Mouse (Mus musculus): ENCODE results near the gene Iqgap2. TPM values are rescaled to one million over a fixed set of nuclear protein-coding genes. Genes with fewer than 3 reads are reported as not detected.

Iqgap2 gene
- polyA plus RNA-seq, 1 experiment: 2.4 TPM

- 53% methylated on average over 7 of the region's 7 CpGs for WGBS
- Histone ChIP-seq H3K4me3 (replicated peaks; ENCODE audit: extremely low read depth, low read depth, low read length) (no peak overlapping the region), H3K4me1 (ENCODE audit: control insufficient read depth, insufficient read depth, low read length) (no peaks in the 10 kb centered on the region)
- DNase-seq: no peak
- TF ChIP-seq POLR2A (IDR thresholded peaks at IDR 0.05; ENCODE audit: borderline replicate concordance, extremely low read depth, low read depth, low read length) (no peak), CTCF (IDR thresholded peaks at IDR 0.05; ENCODE audit: insufficient read depth, low read length) (no peak)
Observed at GRCm38 (mm10) chr13:95659432-95659831, 232.3 kb downstream of the Iqgap2 start.

DNA sequence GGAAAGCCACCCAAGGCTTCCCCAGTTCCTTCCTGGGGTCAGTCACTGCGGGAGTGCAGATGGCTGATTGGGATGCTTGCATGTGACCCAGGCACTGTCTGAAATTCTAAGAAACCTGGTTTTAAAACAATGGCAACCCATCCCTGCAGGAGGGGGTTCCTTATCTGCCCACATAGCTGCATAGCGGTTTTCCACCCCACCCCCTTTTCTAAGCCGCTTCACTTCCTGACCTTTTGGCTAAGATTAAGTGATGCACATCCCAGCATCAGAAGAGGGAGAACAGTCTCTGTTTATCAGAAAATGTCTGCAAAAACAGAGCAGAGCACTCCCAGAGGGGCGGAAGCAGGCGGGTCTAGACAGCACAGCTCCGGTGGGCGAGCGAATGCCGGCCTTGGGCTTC, 234.6 kb downstream of the Iqgap2 start:
- no peak for DNase-seq
- TF ChIP-seq POLR2A (IDR thresholded peaks at IDR 0.05; ENCODE audit: borderline replicate concordance, extremely low read depth, low read depth, low read length) (no peak), CTCF (IDR thresholded peaks at IDR 0.05; ENCODE audit: insufficient read depth, low read length) (no peak)
- Histone ChIP-seq H3K4me3 (replicated peaks; ENCODE audit: extremely low read depth, low read depth, low read length) (no peak overlapping the region), H3K4me1 (ENCODE audit: control insufficient read depth, insufficient read depth, low read length) (no peaks in the 10 kb centered on the region)
- 60% methylated on average over 9 of the region's 9 CpGs for WGBS

DNA sequence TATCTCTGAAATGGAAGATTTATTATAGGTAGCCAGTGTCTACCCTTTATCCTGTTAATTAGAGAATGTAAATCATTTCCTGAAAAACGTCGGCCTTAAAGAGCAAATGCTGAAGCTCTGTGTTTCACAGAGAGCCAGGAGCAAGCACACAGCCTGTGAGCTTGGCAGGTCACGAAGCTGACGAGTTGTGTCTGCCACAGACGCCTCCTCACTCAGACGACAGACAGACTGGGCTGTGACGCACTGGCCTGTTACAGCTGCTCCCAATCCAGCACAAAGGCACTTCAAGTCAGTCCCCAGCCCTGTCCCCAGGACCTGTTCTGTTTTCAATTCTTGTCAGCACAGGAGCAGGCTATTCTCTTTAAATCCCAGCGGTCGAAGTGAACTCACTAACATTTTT, 236.4 kb downstream of the Iqgap2 start:
- no peak overlapping the region for H3K4me3 ChIP-seq (replicated peaks; ENCODE audit: extremely low read depth, low read depth, low read length)
- TF ChIP-seq POLR2A (IDR thresholded peaks at IDR 0.05; ENCODE audit: borderline replicate concordance, extremely low read depth, low read depth, low read length): peak; percentile 17; the same call in 1 of the 2 replicates
- no peak for TF ChIP-seq CTCF (IDR thresholded peaks at IDR 0.05; ENCODE audit: insufficient read depth, low read length)
- 46% methylated on average over 9 of the region's 9 CpGs for WGBS
- no peak for DNase-seq
- H3K4me1 ChIP-seq (ENCODE audit: control insufficient read depth, insufficient read depth, low read length): no peaks in the 10 kb centered on the region

GRCm38 (mm10) chr13:95653696-95654095, 238.0 kb downstream of the Iqgap2 start:
- TF ChIP-seq CTCF (IDR thresholded peaks at IDR 0.05; ENCODE audit: insufficient read depth, low read length) (no peak), POLR2A (IDR thresholded peaks at IDR 0.05; ENCODE audit: borderline replicate concordance, extremely low read depth, low read depth, low read length) (no peak)

DNA sequence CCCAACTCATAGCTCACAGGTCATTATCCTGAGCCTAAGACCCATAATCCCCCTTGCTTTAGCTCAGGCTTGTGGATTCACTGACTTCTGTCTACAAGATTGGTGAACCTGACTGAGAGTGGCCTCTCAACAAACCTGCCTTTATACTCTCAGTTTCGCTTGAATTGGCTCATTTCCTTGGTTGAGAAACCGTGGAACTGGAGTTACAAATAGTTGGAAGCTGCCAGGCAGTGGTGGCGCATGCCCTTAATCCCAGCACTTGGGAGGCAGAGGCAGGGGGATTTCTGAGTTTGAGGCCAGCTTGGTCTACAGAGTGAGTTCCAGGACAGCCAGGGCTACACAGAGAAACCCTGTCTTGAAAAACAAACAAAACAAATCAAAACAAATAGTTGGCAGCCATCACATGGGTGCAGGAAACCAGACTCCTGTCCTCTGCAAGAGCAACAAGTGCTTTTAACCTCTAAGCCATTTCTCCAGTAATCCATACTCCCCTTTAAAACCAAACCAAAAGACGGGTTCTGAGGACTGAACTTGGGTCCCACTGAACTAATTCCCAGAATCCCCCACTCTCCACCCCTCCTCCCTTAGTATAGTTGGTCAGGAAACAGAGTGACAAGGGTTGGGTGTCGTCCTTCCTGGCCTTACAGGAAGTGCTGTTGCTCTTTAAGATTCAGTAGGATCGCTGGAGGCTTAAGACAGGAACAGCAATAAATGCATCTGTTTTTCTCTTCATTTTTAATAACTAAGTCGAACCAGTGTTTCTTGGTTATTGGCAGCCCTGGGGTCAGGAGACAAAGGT, 239.7 kb downstream of the Iqgap2 start:
- no peaks in the 10 kb centered on the region for H3K4me1 ChIP-seq (ENCODE audit: control insufficient read depth, insufficient read depth, low read length)
- TF ChIP-seq POLR2A (IDR thresholded peaks at IDR 0.05; ENCODE audit: borderline replicate concordance, extremely low read depth, low read depth, low read length) (no peak), CTCF (IDR thresholded peaks at IDR 0.05; ENCODE audit: insufficient read depth, low read length) (no peak)
- DNase-seq: no peak
- no peak overlapping the region for H3K4me3 ChIP-seq (replicated peaks; ENCODE audit: extremely low read depth, low read depth, low read length)
- 57% methylated on average over 7 of the region's 7 CpGs for WGBS

More at GRCm38 (mm10) chr13:95653696-95654095, 238.0 kb downstream of the Iqgap2 start:
- no peak for DNase-seq
- no peaks in the 10 kb centered on the region for H3K4me1 ChIP-seq (ENCODE audit: control insufficient read depth, insufficient read depth, low read length)
- WGBS: 65% methylated on average over 4 of the region's 4 CpGs
- H3K4me3 ChIP-seq (replicated peaks; ENCODE audit: extremely low read depth, low read depth, low read length): no peak overlapping the region

DNA sequence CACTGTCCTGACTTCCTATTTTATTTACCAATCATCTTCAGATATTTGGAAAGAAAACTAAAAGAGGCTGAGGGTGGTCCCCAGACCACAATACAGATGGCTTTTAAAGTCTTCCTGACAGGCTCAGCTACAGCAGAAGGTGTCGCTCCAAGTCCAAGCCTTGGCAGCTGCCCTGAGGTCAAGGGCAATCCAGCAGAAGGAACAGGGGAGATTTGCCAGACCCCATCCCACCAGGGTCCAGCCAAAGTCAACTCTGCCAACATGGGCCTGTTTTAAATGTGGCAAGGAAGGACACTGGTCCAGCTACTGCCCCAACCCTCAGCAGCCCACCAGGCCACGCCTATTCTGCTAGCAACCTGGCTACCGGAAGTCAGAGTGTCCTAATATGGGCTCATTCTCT, 241.8 kb downstream of the Iqgap2 start:
- 86% methylated on average over 3 of the region's 3 CpGs for WGBS
- no peak for TF ChIP-seq POLR2A (IDR thresholded peaks at IDR 0.05; ENCODE audit: borderline replicate concordance, extremely low read depth, low read depth, low read length)
- DNase-seq: no peak
- Histone ChIP-seq H3K4me3 (replicated peaks; ENCODE audit: extremely low read depth, low read depth, low read length) (no peak overlapping the region), H3K4me1 (ENCODE audit: control insufficient read depth, insufficient read depth, low read length) (no peaks in the 10 kb centered on the region)

DNA sequence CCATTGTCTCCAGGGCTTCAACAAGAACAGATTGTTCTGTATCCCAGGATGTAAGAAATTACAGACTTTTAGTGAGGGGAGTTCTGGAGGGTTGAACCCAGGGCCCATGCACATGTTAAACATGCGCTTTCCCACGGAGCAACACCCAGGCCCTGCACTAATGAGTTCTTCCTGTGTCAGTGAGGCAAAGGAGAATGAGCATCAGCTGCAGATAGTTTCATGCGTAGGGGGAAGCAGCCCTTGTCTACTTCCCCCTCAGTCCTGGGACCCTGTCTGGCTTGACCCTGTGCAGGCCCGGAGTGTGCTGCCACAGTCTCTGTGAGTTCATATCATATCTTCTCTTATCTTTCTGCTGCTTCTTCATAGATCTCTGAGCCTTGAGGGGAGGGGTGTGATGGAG, 244.5 kb downstream of the Iqgap2 start:
- H3K4me1 ChIP-seq (ENCODE audit: control insufficient read depth, insufficient read depth, low read length): no peaks in the 10 kb centered on the region
- WGBS: 75% methylated on average over 4 of the region's 4 CpGs
- H3K4me3 ChIP-seq (replicated peaks; ENCODE audit: extremely low read depth, low read depth, low read length): no peak overlapping the region
- TF ChIP-seq POLR2A (IDR thresholded peaks at IDR 0.05; ENCODE audit: borderline replicate concordance, extremely low read depth, low read depth, low read length) (no peak), CTCF (IDR thresholded peaks at IDR 0.05; ENCODE audit: insufficient read depth, low read length) (no peak)
- DNase-seq: no peak

DNA sequence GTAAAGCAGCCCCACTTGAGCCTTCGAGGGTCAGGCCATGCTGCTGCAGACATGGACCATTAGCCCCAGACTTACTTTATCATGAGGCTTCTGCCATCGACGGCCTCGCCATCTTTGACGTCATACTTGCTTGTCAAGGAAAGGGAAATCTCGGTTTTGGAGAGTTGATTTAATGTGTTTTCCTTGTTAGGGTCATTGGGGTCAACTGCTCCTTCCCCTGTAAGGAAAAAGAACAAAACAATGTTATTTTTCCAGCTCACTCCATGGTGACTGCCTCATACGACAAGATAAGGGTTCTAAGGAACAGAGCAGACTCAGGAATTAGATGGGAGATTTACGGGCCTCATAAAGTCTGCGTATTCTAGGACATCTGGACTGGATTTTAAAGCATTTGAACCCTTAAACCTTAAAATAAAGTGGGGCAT, 245.0 kb downstream of the Iqgap2 start:
- DNase-seq: no peak
- no peak for TF ChIP-seq POLR2A (IDR thresholded peaks at IDR 0.05; ENCODE audit: borderline replicate concordance, extremely low read depth, low read depth, low read length)
- no peak for TF ChIP-seq CTCF (IDR thresholded peaks at IDR 0.05; ENCODE audit: insufficient read depth, low read length)
- Histone ChIP-seq H3K4me1 (ENCODE audit: control insufficient read depth, insufficient read depth, low read length) (no peaks in the 10 kb centered on the region), H3K4me3 (replicated peaks; ENCODE audit: extremely low read depth, low read depth, low read length) (no peak overlapping the region)
- 60% methylated on average over 9 of the region's 9 CpGs for WGBS

DNA sequence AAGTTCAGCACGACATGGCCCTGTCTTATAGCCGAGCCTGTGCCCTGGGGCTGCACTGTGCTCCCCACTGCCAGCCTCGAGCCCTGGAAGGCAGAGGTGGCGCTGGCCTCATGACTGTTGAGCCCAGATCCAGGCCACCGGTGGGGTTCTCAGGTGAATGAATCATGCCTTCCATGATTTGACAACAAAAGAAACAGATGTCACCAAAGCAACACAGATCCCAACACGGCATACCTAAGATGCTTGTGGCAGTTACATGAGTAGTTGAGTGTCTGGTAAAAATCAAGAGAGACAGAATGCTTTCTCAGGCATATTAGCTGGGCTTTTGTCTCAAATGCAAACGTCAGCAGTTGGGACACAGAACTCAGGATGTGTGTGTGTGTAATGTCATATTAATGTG, 248.0 kb downstream of the Iqgap2 start:
- peaks cover 3% of the 10 kb centered on the region; the same call in 1 of the 2 replicates for H3K4me1 ChIP-seq (ENCODE audit: control insufficient read depth, insufficient read depth, low read length)
- no peak overlapping the region for H3K4me3 ChIP-seq (replicated peaks; ENCODE audit: extremely low read depth, low read depth, low read length)
- TF ChIP-seq POLR2A (IDR thresholded peaks at IDR 0.05; ENCODE audit: borderline replicate concordance, extremely low read depth, low read depth, low read length) (no peak), CTCF (IDR thresholded peaks at IDR 0.05; ENCODE audit: insufficient read depth, low read length) (no peak)
- WGBS: 61% methylated on average over 7 of the region's 7 CpGs
- no peak for DNase-seq
